Mouse (Mus musculus): ENCODE measurements around the gene Cars. TPM values are rescaled to one million over a fixed set of nuclear protein-coding genes. Genes with fewer than 3 reads are reported as not detected.
"Not testable (repeated sequence)": the region's sequence is repeated elsewhere in the genome, so short reads cannot be mapped to it uniquely, and the experiment has no call there.

Gene Cars
- polyA plus RNA-seq (2012; rRNA removed) = 14.5 TPM in 2 replicates

DNA sequence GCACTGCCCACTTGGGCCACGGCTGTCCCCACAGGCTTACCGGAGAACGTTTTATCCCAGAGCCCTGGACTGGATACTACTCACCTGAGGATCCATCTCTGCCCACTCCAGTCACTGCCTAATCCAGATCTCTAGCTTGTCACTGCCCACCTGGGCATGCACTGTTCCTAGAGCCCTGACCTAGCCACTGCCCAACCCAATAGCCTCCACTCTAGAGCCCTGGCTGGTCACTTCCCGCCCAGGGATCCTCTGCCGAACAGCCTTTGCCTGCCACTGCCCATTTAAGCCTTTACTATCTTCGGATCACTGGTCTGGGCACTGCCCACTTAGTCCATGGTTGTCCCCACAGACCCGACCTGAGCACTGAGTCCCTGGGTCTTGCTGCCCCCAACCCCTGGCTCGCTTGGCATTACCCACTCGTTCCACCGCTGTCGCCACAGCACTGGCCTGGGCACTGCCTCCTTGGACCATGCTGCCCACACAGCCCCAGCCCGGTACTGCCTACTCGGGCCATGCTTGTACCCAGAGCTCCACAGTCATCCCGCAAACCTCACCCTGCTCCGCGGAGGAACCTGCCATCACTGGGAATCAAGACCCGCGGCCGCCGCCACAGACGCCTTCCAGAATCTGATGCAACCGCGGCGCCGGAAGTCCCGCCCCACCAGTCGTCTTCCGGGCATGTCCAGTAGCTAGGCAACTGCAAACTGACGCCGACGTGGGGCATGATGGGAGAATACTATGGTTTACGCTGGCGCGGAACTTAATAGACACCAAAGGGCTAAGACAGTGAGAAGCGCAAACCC lies at the start of gene Cars:
Cars (minus strand) TSS at position 663 of the 803 bp plus-strand sequence.
- H3K4me3 ChIP-seq (ENCODE audit: control insufficient read depth, low read depth, low read length) = peak within 1 kb of the TSS; percentile 97
- peak within 1 kb of the TSS; percentile 76 for H3K27ac ChIP-seq (ENCODE audit: control insufficient read depth, insufficient read depth, low read depth, low read length)
- no peaks in the 10 kb centered on the region for H3K36me3 ChIP-seq (ENCODE audit: control insufficient read depth, insufficient read depth, low read length)
- peaks cover 4% of the 10 kb centered on the region for H3K4me1 ChIP-seq (ENCODE audit: control insufficient read depth, insufficient read depth, low read length)
- no peaks in the 10 kb centered on the region for H3K27me3 ChIP-seq (ENCODE audit: control insufficient read depth, insufficient read depth, low read length)
- TF ChIP-seq POLR2A (IDR thresholded peaks at IDR 0.05; ENCODE audit: control insufficient read depth, low read depth, low read length) (peak; percentile 92), CTCF (IDR thresholded peaks at IDR 0.05; ENCODE audit: control insufficient read depth, insufficient read depth, insufficient replicate concordance, low read depth, low read length) (no peak)

DNA sequence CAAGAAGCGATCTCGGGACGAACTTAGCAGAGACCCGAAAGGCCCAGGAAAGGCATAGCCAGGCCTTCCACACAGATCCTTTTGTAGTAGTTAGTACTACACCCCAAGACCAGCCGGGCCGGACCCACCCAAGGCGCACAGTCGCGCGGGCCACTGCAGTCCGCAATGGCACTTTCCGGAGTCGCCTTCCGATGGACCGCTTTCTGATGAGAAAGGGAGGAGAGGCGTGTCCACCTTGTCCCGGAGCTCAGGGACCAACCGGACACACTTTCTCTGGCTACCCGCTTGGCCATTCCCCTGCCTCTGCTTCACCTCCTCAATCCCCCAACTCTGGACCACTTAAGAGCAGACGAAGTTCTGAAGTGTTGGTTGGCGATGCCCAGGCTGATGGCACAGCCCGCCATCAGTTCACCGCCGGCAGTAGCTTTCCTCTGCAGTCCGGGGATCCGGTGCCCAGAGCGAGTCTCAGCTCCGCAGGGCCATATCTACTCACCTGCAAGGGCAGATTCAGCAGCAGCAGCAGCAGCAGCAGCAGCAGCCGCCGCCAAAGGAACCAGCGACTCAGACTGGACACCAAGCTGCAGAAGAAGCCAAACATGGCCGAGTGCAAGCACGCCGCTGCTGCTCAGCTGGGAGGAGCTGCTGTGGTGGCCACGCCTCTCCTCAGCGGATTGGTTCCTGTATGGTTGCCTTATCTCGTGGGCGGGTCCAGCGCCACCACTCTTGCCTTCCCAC lies 49.3 kb upstream of the Cars start, which contains the start of gene Tnfrsf22:
Tnfrsf22 (minus strand) TSS at position 628 of the 735 bp plus-strand sequence.
- H3K27ac ChIP-seq (ENCODE audit: control insufficient read depth, insufficient read depth, low read depth, low read length) = no peak within 1 kb of the TSS
- no peaks in the 10 kb centered on the region for H3K27me3 ChIP-seq (ENCODE audit: control insufficient read depth, insufficient read depth, low read length)
- peak within 1 kb of the TSS; percentile 68 for H3K4me3 ChIP-seq (ENCODE audit: control insufficient read depth, low read depth, low read length)
- no peaks in the 10 kb centered on the region for H3K36me3 ChIP-seq (ENCODE audit: control insufficient read depth, insufficient read depth, low read length)
- peaks cover 7% of the 10 kb centered on the region for H3K4me1 ChIP-seq (ENCODE audit: control insufficient read depth, insufficient read depth, low read length)
- TF ChIP-seq CTCF (IDR thresholded peaks at IDR 0.05; ENCODE audit: control insufficient read depth, insufficient read depth, insufficient replicate concordance, low read depth, low read length) (no peak), POLR2A (IDR thresholded peaks at IDR 0.05; ENCODE audit: control insufficient read depth, low read depth, low read length) (0 out of 2 replicates have a peak, but pooled peaks have one; percentile 25)

DNA sequence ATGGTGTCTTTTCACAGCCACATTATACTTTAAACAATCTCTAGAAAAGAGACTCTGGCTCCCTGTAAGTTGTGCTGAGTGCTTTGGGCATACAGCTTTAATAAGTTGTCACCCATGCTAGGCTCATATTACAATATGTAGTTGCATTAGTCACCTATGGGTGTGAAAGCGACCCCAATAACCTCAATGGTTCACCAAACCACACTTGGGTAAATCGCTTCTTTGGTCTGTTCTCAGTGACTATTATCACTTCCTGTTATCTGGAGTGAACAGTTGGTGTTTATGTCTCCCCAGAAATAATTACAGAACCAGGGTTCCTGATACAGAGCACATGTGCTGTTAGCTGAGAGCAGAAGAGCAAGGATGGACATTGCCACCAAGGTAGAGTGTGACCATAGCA lies 44.1 kb upstream of the Cars start:
- not testable (repeated sequence) for H3K4me1 ChIP-seq (ENCODE audit: control insufficient read depth, insufficient read depth, low read length); H3K4me3 ChIP-seq (ENCODE audit: control insufficient read depth, low read depth, low read length); H3K27me3 ChIP-seq (ENCODE audit: control insufficient read depth, insufficient read depth, low read length); H3K36me3 ChIP-seq (ENCODE audit: control insufficient read depth, insufficient read depth, low read length); H3K27ac ChIP-seq (ENCODE audit: control insufficient read depth, insufficient read depth, low read depth, low read length)

DNA sequence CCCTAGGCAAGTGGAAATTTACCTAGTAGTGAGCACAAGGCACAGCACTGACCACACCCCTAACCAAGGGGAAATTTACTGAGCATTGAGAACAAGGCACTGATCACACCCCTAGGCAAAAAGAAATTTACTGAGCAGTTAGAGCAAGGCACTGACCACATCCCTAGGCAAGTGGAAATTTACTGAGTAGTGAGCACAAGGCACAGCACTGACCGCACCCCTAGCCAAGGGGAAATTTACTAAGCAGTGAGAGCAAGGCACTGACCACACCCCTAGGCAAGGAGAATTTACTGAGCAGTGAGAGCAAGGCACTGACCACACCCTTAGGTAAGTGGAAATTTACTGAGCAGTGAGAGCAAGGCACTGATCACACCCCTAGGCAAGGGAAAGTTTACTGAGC lies 36.8 kb upstream of the Cars start:
- Histone ChIP-seq H3K36me3 (ENCODE audit: control insufficient read depth, insufficient read depth, low read length) (no peaks in the 10 kb centered on the region), H3K27me3 (ENCODE audit: control insufficient read depth, insufficient read depth, low read length) (no peaks in the 10 kb centered on the region), H3K27ac (ENCODE audit: control insufficient read depth, insufficient read depth, low read depth, low read length) (no peak overlapping the region), H3K4me3 (ENCODE audit: control insufficient read depth, low read depth, low read length) (no peak overlapping the region), H3K4me1 (ENCODE audit: control insufficient read depth, insufficient read depth, low read length) (no peaks in the 10 kb centered on the region)
- no peak for TF ChIP-seq POLR2A (IDR thresholded peaks at IDR 0.05; ENCODE audit: control insufficient read depth, low read depth, low read length)
- TF ChIP-seq CTCF (IDR thresholded peaks at IDR 0.05; ENCODE audit: control insufficient read depth, insufficient read depth, insufficient replicate concordance, low read depth, low read length) = no peak

DNA sequence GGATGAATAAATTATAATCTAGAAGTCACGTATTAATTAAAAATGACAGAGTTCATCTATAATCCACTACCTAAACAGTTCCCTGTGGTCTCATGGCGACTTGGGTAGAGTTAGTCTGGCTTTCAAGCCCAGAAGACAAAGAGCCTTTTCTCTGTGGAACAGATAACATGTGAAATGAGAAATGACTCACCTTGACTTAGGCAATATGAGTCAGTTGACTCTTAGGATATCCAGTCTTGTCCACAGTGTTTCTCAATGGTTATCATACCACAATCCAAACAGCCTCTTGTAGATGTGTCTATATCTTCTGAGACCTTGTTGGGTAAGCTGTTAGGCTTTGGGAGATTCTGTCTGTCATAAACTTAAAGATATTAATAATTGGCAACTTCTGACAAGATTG lies 31.6 kb upstream of the Cars start:
- H3K27me3 ChIP-seq (ENCODE audit: control insufficient read depth, insufficient read depth, low read length) = no peaks in the 10 kb centered on the region
- no peaks in the 10 kb centered on the region for H3K4me1 ChIP-seq (ENCODE audit: control insufficient read depth, insufficient read depth, low read length)
- H3K27ac ChIP-seq (ENCODE audit: control insufficient read depth, insufficient read depth, low read depth, low read length) = no peak overlapping the region
- TF ChIP-seq POLR2A (IDR thresholded peaks at IDR 0.05; ENCODE audit: control insufficient read depth, low read depth, low read length) (no peak), CTCF (IDR thresholded peaks at IDR 0.05; ENCODE audit: control insufficient read depth, insufficient read depth, insufficient replicate concordance, low read depth, low read length) (no peak)
- no peak overlapping the region for H3K4me3 ChIP-seq (ENCODE audit: control insufficient read depth, low read depth, low read length)
- H3K36me3 ChIP-seq (ENCODE audit: control insufficient read depth, insufficient read depth, low read length) = no peaks in the 10 kb centered on the region

DNA sequence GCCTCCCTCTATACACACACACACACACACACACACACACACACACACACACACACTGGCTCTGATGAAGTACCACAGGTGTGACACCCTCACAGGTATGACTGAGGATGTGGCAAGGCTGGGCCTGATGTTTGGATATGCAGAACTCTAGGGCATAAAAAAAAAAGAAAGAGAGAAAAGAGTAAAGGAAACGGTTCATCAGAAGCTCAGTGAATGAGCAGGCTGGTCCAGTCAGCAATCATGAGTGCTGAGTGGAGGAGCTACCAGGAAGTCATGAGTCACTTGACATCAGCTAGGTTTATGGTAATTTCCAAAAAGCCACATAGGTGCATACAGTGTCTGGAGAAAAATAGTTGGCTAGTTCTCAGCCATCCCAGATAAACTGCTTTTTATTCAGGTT lies 29.6 kb upstream of the Cars start:
- H3K36me3 ChIP-seq (ENCODE audit: control insufficient read depth, insufficient read depth, low read length) = no peaks in the 10 kb centered on the region

DNA sequence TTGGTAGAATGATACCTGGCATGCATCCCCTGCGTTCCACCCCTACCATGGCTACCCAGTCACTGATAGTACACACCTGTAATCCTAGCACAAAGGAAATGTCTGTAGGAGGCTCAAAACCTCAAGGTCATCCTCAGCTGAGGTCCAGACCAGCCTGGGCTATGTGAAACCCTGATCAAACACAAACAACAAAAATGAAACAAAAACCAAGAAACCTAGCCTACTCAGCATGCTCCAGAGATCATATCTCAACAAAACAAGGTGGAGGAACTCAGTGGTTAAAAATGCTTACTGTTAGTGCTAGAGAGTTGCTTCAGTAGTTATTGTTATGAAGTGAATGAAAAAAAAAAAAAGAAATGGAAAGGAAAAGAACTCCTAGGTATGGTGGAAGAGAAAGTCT lies 28.6 kb upstream of the Cars start, which contains the start of gene Tnfrsf26:
Tnfrsf26 (minus strand) TSS at position 183 of the 400 bp plus-strand sequence.
- Histone ChIP-seq H3K4me3 (ENCODE audit: control insufficient read depth, low read depth, low read length) (no peak within 1 kb of the TSS), H3K36me3 (ENCODE audit: control insufficient read depth, insufficient read depth, low read length) (no peaks in the 10 kb centered on the region), H3K4me1 (ENCODE audit: control insufficient read depth, insufficient read depth, low read length) (no peaks in the 10 kb centered on the region), H3K27ac (ENCODE audit: control insufficient read depth, insufficient read depth, low read depth, low read length) (no peak within 1 kb of the TSS), H3K27me3 (ENCODE audit: control insufficient read depth, insufficient read depth, low read length) (no peaks in the 10 kb centered on the region)
- TF ChIP-seq POLR2A (IDR thresholded peaks at IDR 0.05; ENCODE audit: control insufficient read depth, low read depth, low read length) (no peak), CTCF (IDR thresholded peaks at IDR 0.05; ENCODE audit: control insufficient read depth, insufficient read depth, insufficient replicate concordance, low read depth, low read length) (no peak)

More for the DNA sequence above, 29.6 kb upstream of the Cars start:
- no peak for TF ChIP-seq POLR2A (IDR thresholded peaks at IDR 0.05; ENCODE audit: control insufficient read depth, low read depth, low read length)
- no peak for TF ChIP-seq CTCF (IDR thresholded peaks at IDR 0.05; ENCODE audit: control insufficient read depth, insufficient read depth, insufficient replicate concordance, low read depth, low read length)
- no peaks in the 10 kb centered on the region for H3K4me1 ChIP-seq (ENCODE audit: control insufficient read depth, insufficient read depth, low read length)
- H3K4me3 ChIP-seq (ENCODE audit: control insufficient read depth, low read depth, low read length) = no peak overlapping the region
- no peaks in the 10 kb centered on the region for H3K27me3 ChIP-seq (ENCODE audit: control insufficient read depth, insufficient read depth, low read length)
- no peak overlapping the region for H3K27ac ChIP-seq (ENCODE audit: control insufficient read depth, insufficient read depth, low read depth, low read length)
